Mouse (Mus musculus): ENCODE results near the gene Prm3. TPM values are rescaled to one million over a fixed set of nuclear protein-coding genes. Genes with fewer than 3 reads are reported as not detected.
"Not testable (repeated sequence)": the region's sequence is repeated elsewhere in the genome, so short reads cannot be mapped to it uniquely, and the experiment has no call there.

Prm3 gene
- total RNA-seq, 2 experiments from 2014 or later: not detected

GRCm38 (mm10) chr16:10802420-10802819 is 11.7 kb upstream of the Prm3 start:
- DNase-seq (ENCODE audit: low spot score in 2 of 2): not testable (repeated sequence)

GRCm38 (mm10) chr16:10796034-10796433 is 5.3 kb upstream of the Prm3 start, which contains the start of gene Prm2:
Gene Prm2, minus strand, starts transcription at chr16:10796134.
- DNase-seq (ENCODE audit: low spot score in 2 of 2): no peak

GRCm38 (mm10) chr16:10788866-10789265 is 1.8 kb downstream of the Prm3 start:
- DNase-seq (ENCODE audit: low spot score in 2 of 2): no peak

GRCm38 (mm10) chr16:10788271-10788670 is 2.4 kb downstream of the Prm3 start, which contains the start of gene Tnp2:
Gene Tnp2, minus strand, starts transcription at chr16:10788660.
- no peak for DNase-seq (ENCODE audit: low spot score in 2 of 2)

GRCm38 (mm10) chr16:10787548-10788058 is 3.1 kb downstream of the Prm3 start:
- DNase-seq (ENCODE audit: low spot score in 2 of 2): no peak

- no peak for DNase-seq (ENCODE audit: low spot score in 2 of 2)
These were observed 3.7 kb downstream of the Prm3 start for GRCm38 (mm10) chr16:10786782-10787547.

- peak; percentile 79 to 80 for DNase-seq (ENCODE audit: low spot score in 2 of 2)
These were observed 4.4 kb downstream of the Prm3 start for GRCm38 (mm10) chr16:10786288-10786687.

- DNase-seq (ENCODE audit: low spot score in 2 of 2): peak; percentile 73 to 83
These were observed 5.1 kb downstream of the Prm3 start, which contains the start of gene Socs1 for GRCm38 (mm10) chr16:10785371-10786231. Gene Socs1, minus strand, starts transcription at chr16:10785536.

GRCm38 (mm10) chr16:10784793-10785370 is 5.8 kb downstream of the Prm3 start:
- DNase-seq (ENCODE audit: low spot score in 2 of 2): peak; percentile 83 to 85

GRCm38 (mm10) chr16:10783883-10784792 is 6.6 kb downstream of the Prm3 start:
- DNase-seq (ENCODE audit: low spot score in 2 of 2): peak; percentile 21 to 30

GRCm38 (mm10) chr16:10783451-10783850 is 7.3 kb downstream of the Prm3 start:
- DNase-seq (ENCODE audit: low spot score in 2 of 2): no peak

- no peak for DNase-seq (ENCODE audit: low spot score in 2 of 2)
These were observed 7.6 kb downstream of the Prm3 start for GRCm38 (mm10) chr16:10783152-10783434.

GRCm38 (mm10) chr16:10782377-10783151 is 8.2 kb downstream of the Prm3 start:
- no peak for DNase-seq (ENCODE audit: low spot score in 2 of 2)

GRCm38 (mm10) chr16:10781862-10782371 is 8.8 kb downstream of the Prm3 start:
- no peak for DNase-seq (ENCODE audit: low spot score in 2 of 2)

GRCm38 (mm10) chr16:10780631-10781120 is 10.0 kb downstream of the Prm3 start:
- no peak for DNase-seq (ENCODE audit: low spot score in 2 of 2)

- DNase-seq (ENCODE audit: low spot score in 2 of 2): no peak
These were observed 13.0 kb downstream of the Prm3 start for GRCm38 (mm10) chr16:10777579-10778160.

- DNase-seq (ENCODE audit: low spot score in 2 of 2): no peak
These were observed 14.4 kb downstream of the Prm3 start for GRCm38 (mm10) chr16:10776322-10776721.

GRCm38 (mm10) chr16:10774726-10775125 is 16.0 kb downstream of the Prm3 start:
- no peak for DNase-seq (ENCODE audit: low spot score in 2 of 2)

- no peak for DNase-seq (ENCODE audit: low spot score in 2 of 2)
These were observed 17.2 kb downstream of the Prm3 start for GRCm38 (mm10) chr16:10773543-10773942.

Data from left cerebral cortex, adult 18-20 months (tissue).